Mouse (Mus musculus): ENCODE measurements around the gene Sfi1.
"Not testable (repeated sequence)": the region's sequence is repeated elsewhere in the genome, so short reads cannot be mapped to it uniquely, and the experiment has no call there.

The Sfi1 gene

GRCm38 (mm10) chr11:3193363-3193762 lies at the start of gene Sfi1:
Gene Sfi1 (minus strand): TSS chr11:3193463.
- DNase-seq (ENCODE audit: low spot score): no peak

GRCm38 (mm10) chr11:3242395-3242794 lies 49.1 kb upstream of the Sfi1 start:
- no peak for DNase-seq (ENCODE audit: low spot score)

GRCm38 (mm10) chr11:3235277-3235676 lies 42.0 kb upstream of the Sfi1 start:
- DNase-seq (ENCODE audit: low spot score): no peak

- no peak for DNase-seq (ENCODE audit: low spot score)
Observed at GRCm38 (mm10) chr11:3233704-3234103, 40.4 kb upstream of the Sfi1 start.

- DNase-seq (ENCODE audit: low spot score): no peak
Observed at GRCm38 (mm10) chr11:3232248-3232647, 39.0 kb upstream of the Sfi1 start.

- DNase-seq (ENCODE audit: low spot score): no peak
Observed at GRCm38 (mm10) chr11:3227113-3227512, 33.9 kb upstream of the Sfi1 start.

GRCm38 (mm10) chr11:3223105-3223504 lies 29.8 kb upstream of the Sfi1 start:
- no peak for DNase-seq (ENCODE audit: low spot score)

- no peak for DNase-seq (ENCODE audit: low spot score)
Observed at GRCm38 (mm10) chr11:3212526-3212925, 19.3 kb upstream of the Sfi1 start.

- no peak for DNase-seq (ENCODE audit: low spot score)
Observed at GRCm38 (mm10) chr11:3206783-3207182, 13.5 kb upstream of the Sfi1 start.

- DNase-seq (ENCODE audit: low spot score): no peak
Observed at GRCm38 (mm10) chr11:3205207-3205606, 11.9 kb upstream of the Sfi1 start.

- no peak for DNase-seq (ENCODE audit: low spot score)
Observed at GRCm38 (mm10) chr11:3203771-3204170, 10.5 kb upstream of the Sfi1 start.

- DNase-seq (ENCODE audit: low spot score): peak; percentile 74
Observed at GRCm38 (mm10) chr11:3202781-3203441, 9.6 kb upstream of the Sfi1 start.

GRCm38 (mm10) chr11:3202231-3202701 lies 9.0 kb upstream of the Sfi1 start, which contains the start of gene Eif4enif1:
Gene Eif4enif1 (plus strand): TSS chr11:3202392.
- DNase-seq (ENCODE audit: low spot score): peak; percentile 95

GRCm38 (mm10) chr11:3201326-3202230 lies 8.3 kb upstream of the Sfi1 start:
- peak; percentile 64 for DNase-seq (ENCODE audit: low spot score)

- DNase-seq (ENCODE audit: low spot score): not testable (repeated sequence)
Observed at GRCm38 (mm10) chr11:3200636-3201035, 7.4 kb upstream of the Sfi1 start.

- DNase-seq (ENCODE audit: low spot score): peak; percentile 52
Observed at GRCm38 (mm10) chr11:3182707-3183106, 10.6 kb downstream of the Sfi1 start.

- not testable (repeated sequence) for DNase-seq (ENCODE audit: low spot score)
Observed at GRCm38 (mm10) chr11:3181971-3182370, 11.3 kb downstream of the Sfi1 start.

- peak; percentile 90 for DNase-seq (ENCODE audit: low spot score)
Observed at GRCm38 (mm10) chr11:3181250-3181649, 12.0 kb downstream of the Sfi1 start.

GRCm38 (mm10) chr11:3180510-3181160 lies 12.6 kb downstream of the Sfi1 start:
- not testable (repeated sequence) for DNase-seq (ENCODE audit: low spot score)

GRCm38 (mm10) chr11:3179726-3180092 lies 13.6 kb downstream of the Sfi1 start:
- DNase-seq (ENCODE audit: low spot score): peak; percentile 61

- DNase-seq (ENCODE audit: low spot score): peak; percentile 79
Observed at GRCm38 (mm10) chr11:3178968-3179725, 14.1 kb downstream of the Sfi1 start.

All from testis, postnatal 10 days (tissue).